Mouse (Mus musculus) natural killer cell, adult 2 months (primary cell): ENCODE results near the gene Eif2ak1.
"Not testable (repeated sequence)": the region's sequence is repeated elsewhere in the genome, so short reads cannot be mapped to it uniquely, and the experiment has no call there.

Experiments
- DNase-seq, 2 experiments: peaks; one replicate each; pipeline ENCODE4 v3.0.0; 2022; ENCODE audit warnings: low spot score in 2 of 2

Gene Eif2ak1

GRCm38 (mm10) chr5:143817116-143817930, at the start of gene Eif2ak1:
Eif2ak1 (plus strand) TSS chr5:143817788.
- DNase-seq = peak; percentile 90 to 91

- DNase-seq = no peak
Measured at GRCm38 (mm10) chr5:143781951-143782350, 35.6 kb upstream of the Eif2ak1 start.

GRCm38 (mm10) chr5:143785391-143785790, 32.2 kb upstream of the Eif2ak1 start:
- no peak for DNase-seq

GRCm38 (mm10) chr5:143801216-143801615, 16.4 kb upstream of the Eif2ak1 start:
- not testable (repeated sequence) for DNase-seq

GRCm38 (mm10) chr5:143804056-143804765, 13.4 kb upstream of the Eif2ak1 start:
- no peak for DNase-seq

GRCm38 (mm10) chr5:143807268-143807667, 10.3 kb upstream of the Eif2ak1 start:
- DNase-seq = no peak

GRCm38 (mm10) chr5:143809421-143810090, 8.0 kb upstream of the Eif2ak1 start:
- DNase-seq = no peak

- DNase-seq = no peak
Measured at GRCm38 (mm10) chr5:143811653-143812052, 5.9 kb upstream of the Eif2ak1 start.

- DNase-seq = no peak
Measured at GRCm38 (mm10) chr5:143814626-143815025, 3.0 kb upstream of the Eif2ak1 start.

GRCm38 (mm10) chr5:143817931-143818311, 333 bp downstream of the Eif2ak1 start:
- no peak for DNase-seq

- DNase-seq = no peak
Measured at GRCm38 (mm10) chr5:143818461-143818860, 873 bp downstream of the Eif2ak1 start.

- no peak for DNase-seq
Measured at GRCm38 (mm10) chr5:143818949-143819348, 1.4 kb downstream of the Eif2ak1 start.

GRCm38 (mm10) chr5:143819906-143820660, 2.5 kb downstream of the Eif2ak1 start:
- DNase-seq = no peak

GRCm38 (mm10) chr5:143820820-143821219, 3.2 kb downstream of the Eif2ak1 start:
- DNase-seq = no peak

GRCm38 (mm10) chr5:143871547-143872169, 54.1 kb downstream of the Eif2ak1 start:
- DNase-seq = peak in 1 of 2 experiments; percentile 16

GRCm38 (mm10) chr5:143874571-143874970, 57.0 kb downstream of the Eif2ak1 start:
- no peak for DNase-seq

GRCm38 (mm10) chr5:143885274-143885673, 67.7 kb downstream of the Eif2ak1 start:
- no peak for DNase-seq

GRCm38 (mm10) chr5:143890741-143891140, 73.2 kb downstream of the Eif2ak1 start:
- no peak for DNase-seq

GRCm38 (mm10) chr5:143892255-143892886, 74.8 kb downstream of the Eif2ak1 start:
- no peak for DNase-seq

GRCm38 (mm10) chr5:143893396-143893795, 75.8 kb downstream of the Eif2ak1 start:
- peak; percentile 10 to 31 for DNase-seq
